Mouse (Mus musculus) neural tube, postnatal 0 days (tissue): Measurements from ENCODE around the gene Syn3. TPM values are rescaled to one million over a fixed set of nuclear protein-coding genes. Genes with fewer than 3 reads are reported as not detected.

Experiments
- polyA plus RNA-seq: library from polyadenylated mRNA; unstranded; fragments of >200 nt; fragmentation: Nextera tagmentation; extraction: Ambion mirVana; gene quantifications from 2 replicates; pipeline ENCODE4 v1.2.1, GENCODE M21; 2015

Syn3 gene
- 17.6 and 22.0 TPM in 2 replicates for polyA plus RNA-seq

GRCm38 (mm10) chr10:86498673-86499391 is at the start of gene Syn3:
Gene Syn3 (minus strand): TSS chr10:86498896.

DNA sequence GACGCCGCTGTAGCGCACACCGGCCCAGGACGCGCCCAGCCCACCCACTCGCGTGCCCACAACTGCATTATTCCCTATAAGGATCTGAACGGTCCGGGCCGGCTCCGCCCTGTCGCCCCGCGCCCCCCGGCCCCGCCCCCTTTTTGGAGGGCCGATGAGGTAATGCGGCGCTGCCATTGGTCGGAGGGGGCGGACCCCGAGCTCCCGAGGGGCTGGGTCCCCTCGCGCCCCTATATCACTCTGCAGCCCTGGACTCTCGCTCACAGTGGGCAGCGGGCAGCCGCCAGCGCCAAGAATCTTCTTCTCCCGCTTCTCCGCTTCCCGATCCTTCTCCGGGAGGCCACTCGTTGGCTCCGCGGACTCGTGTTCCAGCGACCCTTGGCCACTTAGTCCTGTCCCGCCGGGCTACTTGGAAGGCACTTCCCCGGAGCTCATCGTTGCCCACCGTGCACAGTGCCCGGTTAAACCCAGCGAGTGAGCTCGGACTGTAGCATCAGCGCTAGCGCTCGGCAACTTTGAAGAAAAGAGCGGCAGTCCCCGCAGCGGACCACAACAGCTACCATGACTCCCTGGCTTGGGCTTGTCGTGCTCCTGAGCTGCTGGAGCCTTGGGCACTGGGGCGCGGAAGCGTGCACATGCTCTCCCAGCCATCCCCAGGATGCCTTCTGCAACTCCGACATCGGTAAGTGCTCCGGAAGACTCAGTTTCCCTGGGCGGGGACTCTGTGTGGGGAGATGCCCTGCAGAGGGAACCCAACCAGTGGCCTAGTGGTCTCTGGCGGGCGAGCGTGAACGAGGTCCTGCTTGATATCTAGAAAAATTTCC is 198.2 kb downstream of the Syn3 start, which contains the start of gene Timp3:
TSS of gene Timp3 (plus strand) at position 80 of the 824 bp plus-strand sequence.

DNA sequence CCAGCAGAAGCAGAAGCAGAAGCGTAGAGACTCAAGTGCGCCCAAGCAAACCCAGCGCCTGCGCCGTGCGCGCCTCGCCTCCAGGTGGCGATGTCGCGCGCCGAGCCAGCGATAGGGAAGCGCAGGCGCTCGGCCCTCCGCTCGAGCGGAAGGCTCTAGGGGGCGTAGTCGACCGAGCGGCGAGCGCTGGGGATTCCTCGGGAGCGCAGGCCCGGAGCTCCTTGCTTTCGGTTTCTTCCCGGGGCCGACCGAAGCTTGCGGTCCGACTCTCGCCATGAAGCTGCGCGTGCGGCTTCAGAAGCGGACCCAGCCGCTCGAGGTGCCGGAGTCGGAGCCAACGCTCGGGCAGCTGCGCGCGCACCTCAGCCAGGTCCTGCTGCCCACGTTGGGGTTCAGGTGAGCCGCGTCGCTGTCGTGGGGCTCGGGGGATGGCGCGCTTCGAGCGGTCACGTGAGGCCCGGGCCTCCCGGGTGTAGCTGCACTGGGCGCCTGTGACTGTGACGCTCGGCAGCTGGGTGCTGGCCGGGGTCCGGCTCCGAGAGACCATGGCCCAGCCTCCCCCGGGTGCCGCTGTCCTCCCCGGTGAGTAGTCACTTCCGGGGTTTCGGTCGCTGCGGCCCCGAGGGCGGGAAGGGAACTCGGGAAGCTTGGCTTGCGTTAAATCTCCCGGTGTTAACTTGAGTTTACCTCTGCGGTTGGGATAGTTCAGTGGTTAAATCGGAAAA is 476.8 kb downstream of the Syn3 start, which contains the start of gene Fbxo7:
TSS of gene Fbxo7 (plus strand) at position 224 of the 725 bp plus-strand sequence.

DNA sequence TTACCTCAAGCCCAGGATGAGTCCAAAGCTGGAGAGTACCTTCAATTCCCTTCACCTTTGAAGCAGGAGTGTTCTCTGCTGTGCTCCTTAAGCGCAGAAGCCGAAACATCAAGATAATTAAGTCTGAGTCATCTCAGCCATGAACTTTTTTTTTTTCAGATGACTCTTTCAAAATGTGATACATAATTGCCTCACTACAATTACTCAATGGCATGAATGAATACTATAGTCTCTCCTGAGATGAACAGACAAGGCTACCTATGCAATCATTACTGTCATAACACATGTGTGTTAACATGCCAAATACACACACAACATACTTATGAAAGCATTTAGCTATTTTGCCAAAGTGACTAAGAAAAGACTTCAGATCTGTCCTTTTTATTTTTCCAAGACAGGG is 486.9 kb downstream of the Syn3 start, which contains the start of gene Bpifc:
TSS of gene Bpifc (minus strand) at position 115 of the 400 bp plus-strand sequence.

Other genes starting within 250 kb of the Syn3 start
- gene Timp3, start 198.5 kb downstream of the Syn3 start, polyA plus RNA-seq, result 76.2 and 77.4 TPM in 2 replicates
- gene Hsp90b1, start 206.6 kb upstream of the Syn3 start, polyA plus RNA-seq, result 242 and 247 TPM in 2 replicates
- 0.90 and 1.3 TPM in 2 replicates for gene Ttc41, start 206.9 kb upstream of the Syn3 start, polyA plus RNA-seq